Mouse (Mus musculus): ENCODE results near the gene Hdac4.

Gene Hdac4

DNA sequence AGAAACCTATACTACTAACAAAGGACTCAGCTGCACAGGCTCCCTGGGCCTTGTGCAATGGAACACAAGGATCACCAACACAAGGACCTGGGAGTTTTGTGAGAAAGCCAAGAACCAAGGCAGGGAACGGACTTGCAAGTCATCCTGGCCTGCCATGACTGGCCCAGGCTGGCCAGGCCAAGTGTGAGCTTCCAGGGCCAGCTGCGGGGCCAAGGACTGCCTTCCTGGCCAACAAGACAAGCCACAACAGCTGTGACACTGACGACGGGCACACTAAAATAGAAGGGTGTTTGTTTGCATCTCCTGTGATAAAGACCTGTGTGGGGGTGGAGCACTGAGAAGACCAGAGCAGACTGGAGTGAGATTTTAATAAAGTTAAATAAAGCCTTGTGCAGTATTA, 96.0 kb downstream of the Hdac4 start:
- DNase-seq (ENCODE audit: low spot score): peak; percentile 53

- no peak for DNase-seq (ENCODE audit: low spot score)
Measured at GRCm38 (mm10) chr1:92098456-92098855, 97.0 kb downstream of the Hdac4 start.

- DNase-seq (ENCODE audit: low spot score): no peak
Measured at GRCm38 (mm10) chr1:92096991-92097525, 98.4 kb downstream of the Hdac4 start.

DNA sequence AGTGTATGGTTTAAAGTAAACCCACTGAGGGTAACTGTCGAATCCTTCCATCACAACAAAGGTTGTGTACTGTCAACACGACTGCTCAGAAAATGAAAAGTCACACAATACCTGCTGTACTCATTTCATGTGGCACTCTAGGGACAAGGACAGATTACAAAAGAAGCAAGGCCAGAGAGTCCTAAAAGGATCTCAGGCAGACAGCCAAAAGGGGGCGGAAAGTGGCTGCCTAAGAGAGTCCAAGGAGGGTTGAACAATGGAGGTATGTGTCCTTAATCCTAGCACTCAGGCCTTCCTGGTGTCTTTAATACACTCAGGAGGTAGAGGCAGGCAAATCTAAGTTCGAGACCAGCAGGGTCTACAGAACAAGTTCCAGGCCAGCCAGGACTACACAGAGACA, 103.2 kb downstream of the Hdac4 start:
- DNase-seq (ENCODE audit: low spot score): no peak

DNA sequence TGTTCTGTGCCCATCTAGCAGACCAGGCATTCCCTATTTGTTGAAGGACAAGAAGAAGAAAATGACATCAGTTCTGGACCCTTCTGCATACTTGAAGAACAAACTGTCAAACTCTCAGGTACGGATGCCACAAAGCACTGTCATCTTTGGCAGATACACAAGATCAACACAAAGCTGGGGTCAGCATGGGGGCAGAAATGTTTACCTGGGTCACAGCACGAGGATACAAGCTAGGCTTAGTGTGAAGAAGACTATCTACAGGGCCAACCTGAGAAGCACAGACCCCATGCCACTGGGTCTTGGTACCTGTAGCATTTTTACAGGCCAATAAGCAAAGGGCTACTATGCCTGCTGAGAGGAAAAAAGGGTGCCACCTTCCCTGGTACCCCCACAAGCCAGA, 107.7 kb downstream of the Hdac4 start:
- no peak for DNase-seq (ENCODE audit: low spot score)

- no peak for DNase-seq (ENCODE audit: low spot score)
Measured at GRCm38 (mm10) chr1:92087343-92087742, 108.2 kb downstream of the Hdac4 start.

DNA sequence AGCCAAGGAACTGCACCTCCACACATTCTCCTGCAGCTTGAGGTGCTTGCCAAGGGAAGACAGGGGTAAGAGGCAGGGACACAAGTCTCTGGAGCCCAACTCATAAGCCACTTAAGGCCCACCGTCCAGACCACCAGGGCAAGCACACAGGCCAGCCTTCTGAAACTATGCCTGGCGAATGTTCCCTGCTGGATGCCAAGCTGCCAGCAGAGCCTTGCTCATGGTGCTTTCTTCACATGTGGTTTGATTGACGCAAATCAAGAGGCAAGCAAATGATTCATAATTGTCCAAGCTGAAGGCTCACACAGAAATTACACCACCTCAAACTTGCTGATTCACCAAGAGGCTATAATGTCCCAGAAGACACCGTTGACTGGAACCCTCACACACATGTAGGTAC, 108.7 kb downstream of the Hdac4 start:
- no peak for DNase-seq (ENCODE audit: low spot score)

- no peak for DNase-seq (ENCODE audit: low spot score)
Measured at GRCm38 (mm10) chr1:92086277-92086813, 109.2 kb downstream of the Hdac4 start.

- no peak for DNase-seq (ENCODE audit: low spot score)
Measured at GRCm38 (mm10) chr1:92084738-92085137, 110.8 kb downstream of the Hdac4 start.

DNA sequence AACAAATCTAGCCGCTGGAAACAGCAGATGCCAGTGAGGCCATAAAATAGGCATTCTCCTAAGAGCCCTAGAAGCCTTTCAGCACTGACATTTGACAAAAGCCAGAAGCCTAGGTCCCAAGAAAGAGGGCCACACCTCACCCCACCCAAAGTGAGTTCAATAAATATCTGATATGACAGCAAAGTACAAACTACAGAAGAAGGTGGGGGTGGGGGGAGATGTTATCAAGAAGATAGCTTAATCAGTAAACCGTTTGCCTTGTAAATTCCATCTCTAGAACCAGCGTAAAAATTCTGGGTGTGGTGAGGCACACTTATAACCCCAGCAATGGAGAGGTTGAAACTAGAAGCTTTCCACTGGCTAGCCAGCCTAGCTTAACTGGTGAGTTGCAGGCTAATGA, 111.5 kb downstream of the Hdac4 start:
- no peak for DNase-seq (ENCODE audit: low spot score)

- DNase-seq (ENCODE audit: low spot score): peak; percentile 48
Measured at GRCm38 (mm10) chr1:92082837-92083541, 112.5 kb downstream of the Hdac4 start.

- DNase-seq (ENCODE audit: low spot score): no peak
Measured at GRCm38 (mm10) chr1:92082156-92082836, 113.2 kb downstream of the Hdac4 start.

DNA sequence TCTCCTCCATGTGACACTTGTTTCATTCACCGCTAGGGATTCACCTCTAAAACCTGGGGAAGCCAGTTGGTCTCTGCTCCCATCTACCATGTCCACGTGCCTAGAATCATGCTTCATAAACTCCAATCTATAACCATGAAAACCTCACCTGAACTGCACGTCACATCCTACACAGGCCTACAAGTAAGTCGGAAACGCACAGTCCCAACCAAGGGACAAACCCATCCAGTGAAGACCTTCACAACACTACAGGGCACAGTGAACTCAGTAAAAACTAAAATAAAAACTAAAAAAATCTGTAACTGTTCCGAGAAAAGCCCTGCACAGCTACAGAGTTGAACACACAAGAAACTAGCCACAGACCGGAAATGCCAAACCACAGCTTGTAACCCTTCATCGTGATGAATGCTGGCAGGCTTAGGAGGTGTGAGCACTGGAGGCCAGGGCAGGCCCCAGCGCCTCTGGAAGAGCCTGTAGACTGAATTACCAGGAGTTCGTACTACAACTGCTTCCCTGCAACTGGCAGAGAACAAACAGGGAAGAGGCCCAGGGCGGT, 115.4 kb downstream of the Hdac4 start:
- DNase-seq (ENCODE audit: low spot score): peak; percentile 56

DNA sequence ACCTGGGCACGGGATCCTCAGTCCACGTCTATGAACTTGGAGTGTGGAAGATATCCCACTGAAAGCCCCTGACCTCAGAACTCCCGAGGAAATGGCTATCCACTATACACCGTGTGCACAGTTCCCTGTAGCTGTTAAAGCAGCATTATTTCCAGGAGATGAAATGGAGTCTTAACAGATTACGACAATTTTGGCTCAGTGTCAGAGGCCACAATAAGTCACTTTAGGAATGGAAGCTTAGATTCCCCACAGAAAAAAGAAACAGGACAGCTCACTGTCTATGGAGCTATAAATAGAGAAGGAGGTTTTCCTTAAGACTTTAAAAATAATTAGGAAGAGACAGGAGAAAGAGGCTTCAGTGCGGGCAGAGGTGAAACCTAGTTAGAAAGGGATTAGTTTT, 120.2 kb downstream of the Hdac4 start:
- no peak for DNase-seq (ENCODE audit: low spot score)

GRCm38 (mm10) chr1:92074655-92075054, 120.8 kb downstream of the Hdac4 start:
- no peak for DNase-seq (ENCODE audit: low spot score)

- no peak for DNase-seq (ENCODE audit: low spot score)
Measured at GRCm38 (mm10) chr1:92069932-92070677, 125.4 kb downstream of the Hdac4 start.

DNA sequence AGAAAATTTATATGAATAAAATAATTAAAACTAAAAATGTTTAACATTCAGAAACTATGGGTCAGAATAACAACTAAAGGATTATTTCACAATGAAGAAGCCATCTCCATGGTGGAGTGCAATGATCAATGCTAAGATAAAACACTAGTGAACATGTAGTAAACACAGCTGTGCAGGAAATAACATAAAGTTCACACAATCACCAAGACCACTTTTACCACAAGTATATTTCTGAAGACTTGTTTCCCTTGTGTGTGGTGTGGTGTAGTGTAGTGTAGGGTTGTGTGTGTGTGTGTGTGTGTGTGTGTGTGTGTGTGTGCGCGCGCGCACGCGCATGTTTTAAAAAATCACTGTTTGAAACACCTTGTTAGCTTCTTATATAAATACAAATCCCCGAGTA, 126.0 kb downstream of the Hdac4 start:
- DNase-seq (ENCODE audit: low spot score): no peak

DNA sequence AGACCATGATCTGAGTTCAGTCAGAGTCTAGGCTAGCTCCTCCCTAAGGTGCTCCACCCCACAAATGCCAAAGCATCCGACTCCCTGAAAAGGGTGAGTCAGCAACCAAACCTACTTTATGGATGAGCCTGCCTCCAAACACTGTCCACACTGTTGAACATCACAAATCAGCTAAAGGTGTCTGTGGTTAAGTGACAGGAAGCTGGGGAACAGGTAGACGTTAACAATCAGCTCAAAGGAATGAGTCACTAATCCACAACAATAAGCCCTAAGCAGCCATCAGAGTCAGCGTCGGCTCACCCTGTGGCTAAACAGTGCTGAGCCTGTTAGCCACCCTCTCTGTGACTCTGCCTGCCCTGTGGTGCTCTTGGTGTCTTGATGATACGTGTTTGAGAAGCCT, 131.2 kb downstream of the Hdac4 start:
- DNase-seq (ENCODE audit: low spot score): no peak

DNA sequence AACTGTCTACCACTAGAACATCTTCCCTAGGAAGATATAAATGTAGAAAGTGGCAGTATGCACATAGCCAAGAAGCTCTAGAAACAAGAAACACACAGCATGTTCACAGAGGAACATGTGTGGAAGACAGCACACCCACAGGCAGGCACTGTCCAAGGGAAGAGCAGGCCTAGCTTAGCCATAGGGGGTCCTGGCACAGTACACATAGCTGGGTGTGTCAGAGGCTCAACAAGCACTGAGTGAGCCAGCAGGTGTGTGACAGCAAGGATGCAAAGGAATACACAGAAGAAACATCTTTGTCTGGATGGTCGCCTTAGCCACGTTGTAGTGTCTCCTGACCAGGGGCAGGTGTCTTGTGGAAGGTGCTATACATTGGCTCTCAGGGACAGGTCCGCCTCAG, 132.2 kb downstream of the Hdac4 start:
- DNase-seq (ENCODE audit: low spot score): no peak

GRCm38 (mm10) chr1:92061198-92062073, 134.1 kb downstream of the Hdac4 start:
- no peak for DNase-seq (ENCODE audit: low spot score)

GRCm38 (mm10) chr1:92060532-92061064, 134.9 kb downstream of the Hdac4 start:
- no peak for DNase-seq (ENCODE audit: low spot score)
